Mouse (Mus musculus) lung, adult 2 months (tissue): ENCODE measurements at regions not wholly inside any gene's neighbourhood (a gene's known extent, or its start where the extent isn't known, plus 50 kb on each side); places are given as distances from the start of the nearest gene placed in this dataset.

Source experiments
- CTCF ChIP-seq: fragments of 200-500 bp; IDR thresholded peaks from 2 replicates; pipeline ENCODE4 v1.5.1; 2011; ENCODE audit warnings: mild to moderate bottlenecking, low read length, control low read depth; ENCODE audit not compliant: insufficient read depth
- POLR2A ChIP-seq: fragments of 200-500 bp; IDR thresholded peaks from 2 replicates; pipeline ENCODE4 v1.6.1; 2011; ENCODE audit warnings: low read depth, mild to moderate bottlenecking, control low read depth, low read length, borderline replicate concordance; ENCODE audit errors: extremely low read depth

- no peak for TF ChIP-seq POLR2A
- TF ChIP-seq CTCF: no peak
These were observed 132.2 kb downstream of the Kdr start for GRCm38 (mm10) chr5:75846016-75846415.
